Mouse (Mus musculus): Measurements from ENCODE around the gene Mark2. TPM values are rescaled to one million over a fixed set of nuclear protein-coding genes. Genes with fewer than 3 reads are reported as not detected.
A peak's percentile ranks its signal among the peaks of the same experiment; 100 is the strongest.

Gene Mark2
- polyA plus RNA-seq, 1 experiment from 2014 or later: 32.6 TPM

DNA sequence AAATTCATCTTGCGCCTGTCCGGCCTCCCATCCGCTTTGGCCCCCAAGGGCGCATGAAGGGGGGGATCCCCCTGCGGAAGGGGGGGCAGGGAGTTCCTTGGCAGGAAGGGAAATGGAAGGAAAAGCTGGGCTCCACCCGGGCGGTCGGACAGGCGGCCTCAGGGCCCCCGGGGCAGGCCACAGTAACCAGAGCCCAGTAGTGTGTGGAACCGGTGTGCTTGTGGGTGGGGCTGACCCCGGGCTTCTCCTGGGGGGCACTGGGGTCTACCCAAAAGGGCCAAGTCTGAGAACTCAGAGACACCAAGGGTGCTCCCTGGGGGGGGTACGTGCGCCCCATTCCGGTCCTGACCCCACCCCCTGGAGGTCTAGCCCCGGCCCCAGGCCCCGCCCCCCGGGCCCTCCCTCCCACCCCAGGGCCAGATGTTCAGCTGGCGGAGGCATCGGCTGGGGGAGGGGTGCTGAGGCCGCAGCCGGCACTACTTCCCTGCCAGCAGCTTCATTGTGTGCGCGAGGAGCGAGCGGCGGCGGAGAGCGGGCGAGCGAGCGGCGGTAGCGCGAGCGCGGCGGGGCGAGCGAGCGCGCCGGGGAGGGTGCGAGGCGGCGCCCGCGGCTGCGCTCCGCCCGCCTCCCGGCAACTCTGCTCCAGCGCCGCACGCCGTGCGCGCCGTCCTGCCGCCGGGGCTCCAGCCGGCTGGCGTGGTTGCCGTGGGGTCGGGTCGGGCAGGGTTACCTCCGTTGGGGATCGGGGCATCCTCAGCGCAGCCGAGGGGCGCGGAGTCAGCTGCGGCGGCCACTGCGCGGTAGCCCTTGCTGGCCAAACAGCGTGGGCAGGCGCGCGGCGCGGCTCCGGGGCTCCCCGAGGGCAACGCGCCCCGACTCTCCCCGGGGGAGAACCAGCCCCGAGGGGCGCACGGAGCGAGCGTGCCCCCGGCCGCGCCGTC, 73.6 kb downstream of the Mark2 start:
- under 1% methylated on average over 81 of the region's 97 CpGs for WGBS
- peak; percentile 94 for DNase-seq (ENCODE audit: low spot score)
- peak overlapping the region; percentile 99 for H3K9ac ChIP-seq (ENCODE audit: low read length)
- peaks cover 28% of the 10 kb centered on the region for H3K36me3 ChIP-seq (ENCODE audit: control insufficient read depth, insufficient read depth, low read length)
- H3K27ac ChIP-seq (ENCODE audit: low read depth, low read length): peak overlapping the region; percentile 100
- peak overlapping the region; percentile 94 for H3K4me3 ChIP-seq (ENCODE audit: low read depth, low read length)
- H3K27me3 ChIP-seq (replicated peaks; ENCODE audit: control insufficient read depth, insufficient read depth, low read length): no peaks in the 10 kb centered on the region
- ATAC-seq: peak; percentile 53
- H3K4me2 ChIP-seq (ENCODE audit: low read length): peak overlapping the region; percentile 88
- peaks cover 54% of the 10 kb centered on the region for H3K4me1 ChIP-seq (ENCODE audit: control insufficient read depth, insufficient read depth, low read length)
- H3K9me3 ChIP-seq (replicated peaks; ENCODE audit: control insufficient read depth, low read length): no peaks in the 10 kb centered on the region

GRCm38 (mm10) chr19:7267091-7267741, 74.4 kb downstream of the Mark2 start, which contains the start of gene Rcor2:
Rcor2 (plus strand) TSS chr19:7267325.
- Histone ChIP-seq H3K36me3 (ENCODE audit: control insufficient read depth, insufficient read depth, low read length) (peaks cover 20% of the 10 kb centered on the region), H3K27me3 (replicated peaks; ENCODE audit: control insufficient read depth, insufficient read depth, low read length) (no peaks in the 10 kb centered on the region), H3K4me3 (ENCODE audit: low read depth, low read length) (peak within 1 kb of the TSS; percentile 94), H3K27ac (ENCODE audit: low read depth, low read length) (peak within 1 kb of the TSS; percentile 100), H3K9me3 (replicated peaks; ENCODE audit: control insufficient read depth, low read length) (no peaks in the 10 kb centered on the region), H3K4me1 (ENCODE audit: control insufficient read depth, insufficient read depth, low read length) (peaks cover 54% of the 10 kb centered on the region), H3K9ac (ENCODE audit: low read length) (peak within 1 kb of the TSS; percentile 99), H3K4me2 (ENCODE audit: low read length) (peak within 1 kb of the TSS; percentile 88)
- 2% methylated on average over 27 of the region's 28 CpGs for WGBS
- peak; percentile 95 for DNase-seq (ENCODE audit: low spot score)
- peak; percentile 72 for ATAC-seq

DNA sequence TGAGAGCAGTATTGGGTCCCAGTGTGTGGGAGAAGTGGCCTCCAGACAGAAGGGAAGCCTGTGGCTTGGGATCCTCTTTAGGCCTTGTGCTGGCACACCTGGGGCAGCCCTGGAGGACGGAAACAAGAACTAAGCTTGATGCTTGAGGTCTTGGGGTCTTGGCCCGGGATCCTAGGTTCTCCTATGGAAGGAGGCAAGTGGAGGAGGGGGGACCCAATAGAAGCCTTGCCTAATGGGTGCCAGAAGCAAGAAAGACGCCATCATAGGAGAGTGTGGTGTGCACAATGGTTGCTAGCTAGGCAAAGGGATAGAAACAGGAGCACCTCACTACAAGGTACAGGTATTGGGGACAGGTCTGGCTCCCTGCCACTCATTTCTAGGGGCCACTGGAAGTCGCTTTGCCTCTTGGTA, 75.2 kb downstream of the Mark2 start:
- DNase-seq (ENCODE audit: low spot score) (peak; percentile 40), ATAC-seq (no peak)
- no peaks in the 10 kb centered on the region for H3K9me3 ChIP-seq (replicated peaks; ENCODE audit: control insufficient read depth, low read length)
- 14% methylated on average over 4 of the region's 4 CpGs for WGBS
- peaks cover 12% of the 10 kb centered on the region for H3K36me3 ChIP-seq (ENCODE audit: control insufficient read depth, insufficient read depth, low read length)
- no peaks in the 10 kb centered on the region for H3K27me3 ChIP-seq (replicated peaks; ENCODE audit: control insufficient read depth, insufficient read depth, low read length)
- H3K4me2 ChIP-seq (ENCODE audit: low read length): peak overlapping the region; percentile 88
- H3K27ac ChIP-seq (ENCODE audit: low read depth, low read length): peak overlapping the region; percentile 100
- H3K9ac ChIP-seq (ENCODE audit: low read length): peak overlapping the region; percentile 65
- peaks cover 50% of the 10 kb centered on the region for H3K4me1 ChIP-seq (ENCODE audit: control insufficient read depth, insufficient read depth, low read length)
- H3K4me3 ChIP-seq (ENCODE audit: low read depth, low read length): no peak overlapping the region

DNA sequence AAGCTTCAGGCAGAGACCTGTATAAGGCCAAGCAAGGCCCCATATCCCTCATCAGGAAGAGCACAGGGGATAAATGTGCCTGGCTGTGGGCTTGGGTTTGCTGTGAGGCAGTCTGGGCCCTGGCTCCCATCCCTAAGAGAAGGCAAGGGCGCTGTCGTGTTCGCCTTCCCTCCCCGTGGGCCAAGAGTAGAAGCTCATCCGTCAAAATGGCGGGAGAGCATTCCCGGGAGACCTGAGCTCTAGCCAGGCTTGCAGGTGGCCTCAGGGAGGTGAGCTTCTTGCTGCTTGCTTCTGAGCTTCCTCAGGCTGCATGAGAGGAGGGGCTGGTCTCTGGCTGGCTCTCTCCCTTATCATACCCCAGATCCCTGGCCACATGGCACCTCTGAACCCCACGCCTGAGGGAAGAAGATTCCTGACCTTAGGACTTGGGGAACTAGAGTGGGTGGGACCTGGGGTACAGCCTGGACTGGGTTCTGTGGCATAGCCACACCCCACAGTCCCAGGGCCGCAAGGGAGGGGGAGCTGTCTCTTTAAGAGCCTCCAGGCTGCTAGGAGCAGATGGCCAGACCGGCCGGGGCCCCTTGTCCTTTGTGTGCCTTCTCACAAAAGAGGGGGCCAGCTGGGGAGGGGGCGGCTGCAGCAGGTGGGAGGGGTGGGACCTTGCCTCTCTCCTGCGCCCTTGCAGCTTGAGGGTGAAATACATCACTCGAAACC, 76.0 kb downstream of the Mark2 start:
- H3K4me3 ChIP-seq (ENCODE audit: low read depth, low read length): no peak overlapping the region
- H3K4me2 ChIP-seq (ENCODE audit: low read length): peak overlapping the region; percentile 88
- peak; percentile 29 for ATAC-seq

GRCm38 (mm10) chr19:7264766-7265331, 76.8 kb downstream of the Mark2 start:
- H3K9me3 ChIP-seq (replicated peaks; ENCODE audit: control insufficient read depth, low read length): no peaks in the 10 kb centered on the region
- 0 out of 2 replicates have a peak overlapping the region, but pooled peaks have one; percentile 18 for H3K4me2 ChIP-seq (ENCODE audit: low read length)
- no peak overlapping the region for H3K4me3 ChIP-seq (ENCODE audit: low read depth, low read length)
- DNase-seq (ENCODE audit: low spot score) (peak; percentile 45), ATAC-seq (no peak)
- H3K27ac ChIP-seq (ENCODE audit: low read depth, low read length): peak overlapping the region; percentile 100
- no peaks in the 10 kb centered on the region for H3K27me3 ChIP-seq (replicated peaks; ENCODE audit: control insufficient read depth, insufficient read depth, low read length)
- H3K4me1 ChIP-seq (ENCODE audit: control insufficient read depth, insufficient read depth, low read length): peaks cover 36% of the 10 kb centered on the region
- 10% methylated on average over 6 of the region's 6 CpGs for WGBS
- H3K36me3 ChIP-seq (ENCODE audit: control insufficient read depth, insufficient read depth, low read length): no peaks in the 10 kb centered on the region
- H3K9ac ChIP-seq (ENCODE audit: low read length): peak overlapping the region; percentile 6

More for the DNA sequence above, 76.0 kb downstream of the Mark2 start:
- no peaks in the 10 kb centered on the region for H3K27me3 ChIP-seq (replicated peaks; ENCODE audit: control insufficient read depth, insufficient read depth, low read length)
- H3K36me3 ChIP-seq (ENCODE audit: control insufficient read depth, insufficient read depth, low read length): peaks cover 4% of the 10 kb centered on the region
- peak overlapping the region; percentile 6; the same call in 1 of the 2 replicates for H3K9ac ChIP-seq (ENCODE audit: low read length)
- 7% methylated on average over 14 of the region's 14 CpGs for WGBS
- H3K4me1 ChIP-seq (ENCODE audit: control insufficient read depth, insufficient read depth, low read length): peaks cover 44% of the 10 kb centered on the region
- H3K27ac ChIP-seq (ENCODE audit: low read depth, low read length): peak overlapping the region; percentile 100
- H3K9me3 ChIP-seq (replicated peaks; ENCODE audit: control insufficient read depth, low read length): no peaks in the 10 kb centered on the region
- DNase-seq (ENCODE audit: low spot score): peak; percentile 84

GRCm38 (mm10) chr19:7264088-7264765, 77.4 kb downstream of the Mark2 start:
- 0 out of 2 replicates have a peak overlapping the region, but pooled peaks have one; percentile 18 for H3K4me2 ChIP-seq (ENCODE audit: low read length)
- peak overlapping the region; percentile 100 for H3K27ac ChIP-seq (ENCODE audit: low read depth, low read length)

GRCm38 (mm10) chr19:7262592-7262991, 79.1 kb downstream of the Mark2 start:
- no peak for ATAC-seq

More at GRCm38 (mm10) chr19:7264088-7264765, 77.4 kb downstream of the Mark2 start:
- ATAC-seq: no peak
- no peak overlapping the region for H3K4me3 ChIP-seq (ENCODE audit: low read depth, low read length)
- WGBS: 10% methylated on average over 9 of the region's 9 CpGs
- DNase-seq (ENCODE audit: low spot score): peak; percentile 82
- H3K9me3 ChIP-seq (replicated peaks; ENCODE audit: control insufficient read depth, low read length): no peaks in the 10 kb centered on the region
- H3K36me3 ChIP-seq (ENCODE audit: control insufficient read depth, insufficient read depth, low read length): no peaks in the 10 kb centered on the region
- peak overlapping the region; percentile 10; the same call in 1 of the 2 replicates for H3K9ac ChIP-seq (ENCODE audit: low read length)
- no peaks in the 10 kb centered on the region for H3K27me3 ChIP-seq (replicated peaks; ENCODE audit: control insufficient read depth, insufficient read depth, low read length)
- H3K4me1 ChIP-seq (ENCODE audit: control insufficient read depth, insufficient read depth, low read length): peaks cover 35% of the 10 kb centered on the region

GRCm38 (mm10) chr19:7261964-7262363, 79.7 kb downstream of the Mark2 start:
- Histone ChIP-seq H3K27me3 (replicated peaks; ENCODE audit: control insufficient read depth, insufficient read depth, low read length) (no peaks in the 10 kb centered on the region), H3K36me3 (ENCODE audit: control insufficient read depth, insufficient read depth, low read length) (no peaks in the 10 kb centered on the region), H3K27ac (ENCODE audit: low read depth, low read length) (no peak overlapping the region), H3K9ac (ENCODE audit: low read length) (no peak overlapping the region), H3K4me3 (ENCODE audit: low read depth, low read length) (no peak overlapping the region), H3K4me2 (ENCODE audit: low read length) (no peak overlapping the region), H3K4me1 (ENCODE audit: control insufficient read depth, insufficient read depth, low read length) (peaks cover 27% of the 10 kb centered on the region), H3K9me3 (replicated peaks; ENCODE audit: control insufficient read depth, low read length) (no peaks in the 10 kb centered on the region)
- WGBS: 94% methylated on average over 3 of the region's 3 CpGs
- no peak for ATAC-seq
- DNase-seq (ENCODE audit: low spot score): no peak

More at GRCm38 (mm10) chr19:7262592-7262991, 79.1 kb downstream of the Mark2 start:
- no peaks in the 10 kb centered on the region for H3K9me3 ChIP-seq (replicated peaks; ENCODE audit: control insufficient read depth, low read length)
- WGBS: 87% methylated on average over 1 of the region's 1 CpGs
- H3K4me1 ChIP-seq (ENCODE audit: control insufficient read depth, insufficient read depth, low read length): peaks cover 31% of the 10 kb centered on the region
- no peaks in the 10 kb centered on the region for H3K36me3 ChIP-seq (ENCODE audit: control insufficient read depth, insufficient read depth, low read length)
- no peak overlapping the region for H3K4me3 ChIP-seq (ENCODE audit: low read depth, low read length)
- no peak overlapping the region for H3K9ac ChIP-seq (ENCODE audit: low read length)
- H3K27ac ChIP-seq (ENCODE audit: low read depth, low read length): no peak overlapping the region
- DNase-seq (ENCODE audit: low spot score): no peak
- H3K27me3 ChIP-seq (replicated peaks; ENCODE audit: control insufficient read depth, insufficient read depth, low read length): no peaks in the 10 kb centered on the region
- H3K4me2 ChIP-seq (ENCODE audit: low read length): no peak overlapping the region
